Mouse (Mus musculus): ENCODE results near the gene Fem1a. TPM values are rescaled to one million over a fixed set of nuclear protein-coding genes. Genes with fewer than 3 reads are reported as not detected.

Fem1a gene
- polyA plus RNA-seq, 1 experiment from 2014 or later: 7.0 TPM

DNA sequence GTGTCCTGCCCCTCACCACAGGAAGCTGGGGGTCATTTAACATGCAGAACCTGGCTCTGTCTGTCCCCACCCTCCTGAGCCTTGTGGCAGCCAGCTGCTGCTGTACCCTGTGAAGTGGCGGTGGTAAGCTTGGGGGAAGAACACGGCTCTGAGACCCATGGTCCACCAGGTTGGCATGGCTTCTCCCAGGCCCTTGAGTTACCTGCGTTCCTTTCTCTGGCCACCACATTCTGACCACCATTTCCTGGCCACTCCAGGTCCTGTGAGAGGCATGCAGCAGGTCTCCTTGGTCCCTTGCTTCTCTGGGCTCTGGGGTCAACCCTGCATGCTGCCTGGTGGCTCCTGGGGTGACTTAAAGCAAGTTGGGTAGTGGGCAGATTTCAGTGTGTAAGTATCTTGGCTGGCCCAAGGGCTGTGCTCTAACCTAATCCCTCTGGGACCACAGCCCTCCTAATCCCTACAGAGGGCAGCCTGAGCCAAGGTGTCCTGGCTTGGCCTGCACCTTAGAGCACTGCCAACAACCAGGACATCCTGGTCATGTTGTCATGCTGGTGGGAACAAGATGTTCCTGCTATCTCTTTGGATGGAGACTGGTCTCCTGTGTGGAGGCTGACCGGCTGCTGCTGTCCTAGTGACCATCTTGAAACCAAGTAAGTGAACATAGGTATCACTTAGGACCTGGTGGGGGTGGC, 36.1 kb downstream of the Fem1a start, which contains the start of gene Plin3:
TSS of gene Plin3 (minus strand) at position 343 of the 692 bp plus-strand sequence.
- peak within 1 kb of the TSS; percentile 72 for H3K4me2 ChIP-seq (replicated peaks; ENCODE audit: low read depth)

DNA sequence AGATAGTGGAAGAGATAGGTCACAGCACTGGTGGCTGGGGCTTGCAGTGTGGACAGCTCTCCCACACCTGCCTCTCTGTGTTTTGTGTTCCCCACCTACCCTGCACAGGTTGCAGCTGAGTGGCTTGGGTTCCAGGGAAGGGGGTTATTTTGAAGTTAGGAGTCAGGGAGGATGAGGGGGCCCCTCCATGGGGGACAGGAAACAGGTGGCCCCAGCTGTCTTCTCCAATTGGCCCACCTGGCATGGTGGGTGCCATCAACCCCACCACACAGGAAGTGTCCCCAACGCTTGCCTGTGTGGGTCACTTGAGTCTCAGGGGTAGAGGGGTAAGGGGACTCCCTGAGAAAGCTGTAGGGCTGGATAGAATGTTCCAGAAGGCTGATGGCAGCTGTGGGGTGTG, 36.7 kb downstream of the Fem1a start:
- Histone ChIP-seq H3K9ac (ENCODE audit: low read depth, low read length) (no peak overlapping the region), H3K27me3 (replicated peaks; ENCODE audit: control insufficient read depth, insufficient read depth, low read length) (no peaks in the 10 kb centered on the region), H3K4me2 (replicated peaks; ENCODE audit: low read depth) (no peak overlapping the region), H3K27ac (ENCODE audit: low read depth, low read length) (no peak overlapping the region), H3K9me3 (ENCODE audit: control insufficient read depth) (no peaks in the 10 kb centered on the region), H3K36me3 (ENCODE audit: control insufficient read depth, insufficient read depth) (no peaks in the 10 kb centered on the region), H3K4me1 (replicated peaks; ENCODE audit: control insufficient read depth, insufficient read depth, low read length) (no peaks in the 10 kb centered on the region), H3K4me3 (ENCODE audit: low read depth, low read length) (no peak overlapping the region)
- 77% methylated on average over 1 of the region's 1 CpGs for WGBS
- ATAC-seq: no peak
- TF ChIP-seq CTCF (IDR thresholded peaks at IDR 0.05; ENCODE audit: low read depth): no peak

More for the DNA sequence above, 36.1 kb downstream of the Fem1a start, which contains the start of gene Plin3:
- ATAC-seq: no peak
- no peaks in the 10 kb centered on the region for H3K4me1 ChIP-seq (replicated peaks; ENCODE audit: control insufficient read depth, insufficient read depth, low read length)
- H3K4me3 ChIP-seq (ENCODE audit: low read depth, low read length): no peak within 1 kb of the TSS
- no peak within 1 kb of the TSS for H3K9ac ChIP-seq (ENCODE audit: low read depth, low read length)
- no peak for TF ChIP-seq CTCF (IDR thresholded peaks at IDR 0.05; ENCODE audit: low read depth)
- 96% methylated on average over 4 of the region's 4 CpGs for WGBS
- no peaks in the 10 kb centered on the region for H3K27me3 ChIP-seq (replicated peaks; ENCODE audit: control insufficient read depth, insufficient read depth, low read length)
- no peaks in the 10 kb centered on the region for H3K36me3 ChIP-seq (ENCODE audit: control insufficient read depth, insufficient read depth)
- H3K9me3 ChIP-seq (ENCODE audit: control insufficient read depth): no peaks in the 10 kb centered on the region
- peak within 1 kb of the TSS; percentile 95; the same call in 1 of the 2 replicates for H3K27ac ChIP-seq (ENCODE audit: low read depth, low read length)

GRCm38 (mm10) chr17:56294241-56294640, 37.6 kb downstream of the Fem1a start:
- 94% methylated on average over 19 of the region's 19 CpGs for WGBS
- Histone ChIP-seq H3K9ac (ENCODE audit: low read depth, low read length) (no peak overlapping the region), H3K9me3 (ENCODE audit: control insufficient read depth) (no peaks in the 10 kb centered on the region), H3K4me1 (replicated peaks; ENCODE audit: control insufficient read depth, insufficient read depth, low read length) (no peaks in the 10 kb centered on the region), H3K4me2 (replicated peaks; ENCODE audit: low read depth) (no peak overlapping the region), H3K4me3 (ENCODE audit: low read depth, low read length) (no peak overlapping the region), H3K27me3 (replicated peaks; ENCODE audit: control insufficient read depth, insufficient read depth, low read length) (no peaks in the 10 kb centered on the region), H3K27ac (ENCODE audit: low read depth, low read length) (no peak overlapping the region), H3K36me3 (ENCODE audit: control insufficient read depth, insufficient read depth) (no peaks in the 10 kb centered on the region)
- no peak for TF ChIP-seq CTCF (IDR thresholded peaks at IDR 0.05; ENCODE audit: low read depth)
- no peak for ATAC-seq

GRCm38 (mm10) chr17:56296201-56296600, 39.6 kb downstream of the Fem1a start:
- Histone ChIP-seq H3K9me3 (ENCODE audit: control insufficient read depth) (no peaks in the 10 kb centered on the region), H3K27ac (ENCODE audit: low read depth, low read length) (no peak overlapping the region), H3K9ac (ENCODE audit: low read depth, low read length) (no peak overlapping the region), H3K4me1 (replicated peaks; ENCODE audit: control insufficient read depth, insufficient read depth, low read length) (no peaks in the 10 kb centered on the region), H3K27me3 (replicated peaks; ENCODE audit: control insufficient read depth, insufficient read depth, low read length) (no peaks in the 10 kb centered on the region), H3K36me3 (ENCODE audit: control insufficient read depth, insufficient read depth) (no peaks in the 10 kb centered on the region), H3K4me3 (ENCODE audit: low read depth, low read length) (no peak overlapping the region), H3K4me2 (replicated peaks; ENCODE audit: low read depth) (no peak overlapping the region)
- WGBS: 68% methylated on average over 1 of the region's 1 CpGs
- ATAC-seq: no peak
- TF ChIP-seq CTCF (IDR thresholded peaks at IDR 0.05; ENCODE audit: low read depth): no peak

DNA sequence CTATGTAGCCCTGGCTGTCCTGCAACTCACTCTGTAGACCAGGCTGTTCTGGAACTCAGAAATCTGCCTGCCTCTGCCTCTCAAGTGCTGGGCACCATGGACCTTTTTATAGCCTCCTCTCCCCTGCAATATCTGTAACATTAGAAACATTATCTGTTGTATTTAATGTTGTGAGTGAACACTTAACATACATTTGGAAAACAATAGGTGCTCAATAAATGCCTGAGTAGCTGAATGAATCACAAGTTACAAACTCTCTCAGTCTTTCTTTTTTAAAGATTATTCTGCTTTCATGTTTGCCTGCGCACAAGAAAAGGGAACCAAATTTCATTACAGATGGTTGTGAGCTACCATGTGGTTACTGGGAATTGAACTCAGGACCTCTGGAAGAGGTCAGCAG, 41.6 kb downstream of the Fem1a start:
- H3K4me1 ChIP-seq (replicated peaks; ENCODE audit: control insufficient read depth, insufficient read depth, low read length): no peaks in the 10 kb centered on the region; the same call in 1 of the 2 replicates
- H3K4me3 ChIP-seq (ENCODE audit: low read depth, low read length): no peak overlapping the region
- H3K36me3 ChIP-seq (ENCODE audit: control insufficient read depth, insufficient read depth): no peaks in the 10 kb centered on the region
- H3K4me2 ChIP-seq (replicated peaks; ENCODE audit: low read depth): no peak overlapping the region
- H3K9me3 ChIP-seq (ENCODE audit: control insufficient read depth): no peaks in the 10 kb centered on the region
- H3K27ac ChIP-seq (ENCODE audit: low read depth, low read length): no peak overlapping the region
- no peak for TF ChIP-seq CTCF (IDR thresholded peaks at IDR 0.05; ENCODE audit: low read depth)
- WGBS: 100% methylated on average over 1 of the region's 1 CpGs
- ATAC-seq: no peak
- no peaks in the 10 kb centered on the region for H3K27me3 ChIP-seq (replicated peaks; ENCODE audit: control insufficient read depth, insufficient read depth, low read length)
- no peak overlapping the region for H3K9ac ChIP-seq (ENCODE audit: low read depth, low read length)

DNA sequence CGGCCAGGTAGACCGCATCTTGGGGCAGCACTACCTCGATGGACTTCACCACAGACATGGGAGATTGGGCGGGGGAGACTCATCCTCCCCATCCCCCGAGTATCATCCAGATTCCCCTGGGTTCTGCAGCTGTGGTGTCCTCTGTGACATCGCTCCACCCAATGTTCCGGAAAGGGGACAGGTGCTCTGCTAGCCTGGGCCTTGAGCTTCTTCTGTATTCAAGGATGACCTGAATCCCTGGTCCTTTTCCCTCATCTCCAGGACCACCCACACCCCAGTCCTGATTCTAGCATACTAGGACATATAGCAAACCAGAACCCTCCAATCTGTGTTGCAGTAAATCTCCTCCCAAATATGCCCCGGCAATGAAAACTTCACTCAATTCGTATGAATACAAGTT, 43.6 kb downstream of the Fem1a start, which contains the start of gene Arrdc5:
TSS of gene Arrdc5 (minus strand) at position 101 of the 400 bp plus-strand sequence.
- WGBS: 87% methylated on average over 9 of the region's 9 CpGs
- no peaks in the 10 kb centered on the region for H3K27me3 ChIP-seq (replicated peaks; ENCODE audit: control insufficient read depth, insufficient read depth, low read length)
- no peak within 1 kb of the TSS for H3K9ac ChIP-seq (ENCODE audit: low read depth, low read length)
- no peaks in the 10 kb centered on the region; the same call in 1 of the 2 replicates for H3K4me1 ChIP-seq (replicated peaks; ENCODE audit: control insufficient read depth, insufficient read depth, low read length)
- no peaks in the 10 kb centered on the region for H3K36me3 ChIP-seq (ENCODE audit: control insufficient read depth, insufficient read depth)
- TF ChIP-seq CTCF (IDR thresholded peaks at IDR 0.05; ENCODE audit: low read depth): no peak
- ATAC-seq: no peak
- no peak within 1 kb of the TSS for H3K27ac ChIP-seq (ENCODE audit: low read depth, low read length)
- no peaks in the 10 kb centered on the region for H3K9me3 ChIP-seq (ENCODE audit: control insufficient read depth)
- H3K4me2 ChIP-seq (replicated peaks; ENCODE audit: low read depth): no peak within 1 kb of the TSS
- H3K4me3 ChIP-seq (ENCODE audit: low read depth, low read length): no peak within 1 kb of the TSS

All from intestine, postnatal 0 days (tissue).